Mouse (Mus musculus): ENCODE measurements at regions not wholly inside any gene's neighbourhood (a gene's known extent, or its start where the extent isn't known, plus 50 kb on each side); places are given as distances from the start of the nearest gene placed in this dataset.

- no peak overlapping the region for H3K4me2 ChIP-seq
- H3K4me1 ChIP-seq: peaks cover 4% of the 10 kb centered on the region; the same call in 1 of the 2 replicates
- no peak overlapping the region for H3K9ac ChIP-seq
- ATAC-seq (ENCODE audit: insufficient number of reproducible peaks, low FRiP score, low TSS enrichment, low read depth): no peak
- 30% methylated on average over 3 of the region's 3 CpGs for WGBS
- H3K4me3 ChIP-seq: no peak overlapping the region
- no peaks in the 10 kb centered on the region for H3K36me3 ChIP-seq
- H3K27ac ChIP-seq: no peak overlapping the region
- H3K27me3 ChIP-seq: no peaks in the 10 kb centered on the region
- no peaks in the 10 kb centered on the region for H3K9me3 ChIP-seq
Measured at GRCm38 (mm10) chr10:24357636-24358035, 134.3 kb downstream of the Moxd1 start.

- Histone ChIP-seq H3K9ac (no peak overlapping the region), H3K36me3 (no peaks in the 10 kb centered on the region), H3K4me1 (peaks cover 4% of the 10 kb centered on the region; the same call in 1 of the 2 replicates), H3K27me3 (no peaks in the 10 kb centered on the region), H3K4me2 (no peak overlapping the region), H3K9me3 (no peaks in the 10 kb centered on the region), H3K4me3 (no peak overlapping the region), H3K27ac (no peak overlapping the region)
- WGBS: 61% methylated on average over 3 of the region's 3 CpGs
- no peak for ATAC-seq (ENCODE audit: insufficient number of reproducible peaks, low FRiP score, low TSS enrichment, low read depth)
Measured at GRCm38 (mm10) chr10:24361424-24361823, 138.1 kb downstream of the Moxd1 start.

DNA sequence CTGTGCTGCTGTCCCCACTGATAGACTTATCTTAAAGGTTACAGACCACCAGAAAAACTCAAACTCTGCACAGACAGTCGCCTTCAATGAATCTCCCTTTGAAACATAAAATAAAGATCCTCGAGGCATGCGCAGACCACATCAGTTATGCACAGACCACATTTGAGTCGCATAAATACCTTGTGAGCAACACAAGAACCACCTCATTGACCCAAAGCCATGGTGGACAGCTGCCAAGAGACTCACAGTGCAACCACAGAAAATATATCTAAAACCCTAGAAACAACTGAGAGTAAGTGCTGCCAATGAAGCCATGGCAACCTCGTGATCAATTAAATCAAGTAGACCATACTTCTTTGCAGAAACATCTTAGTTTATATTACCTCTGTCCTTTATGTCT, 142.1 kb downstream of the Moxd1 start:
- WGBS: 61% methylated on average over 5 of the region's 5 CpGs
- peaks cover 4% of the 10 kb centered on the region; the same call in 1 of the 2 replicates for H3K4me1 ChIP-seq
- H3K9me3 ChIP-seq: no peaks in the 10 kb centered on the region
- no peak overlapping the region for H3K9ac ChIP-seq
- no peaks in the 10 kb centered on the region for H3K36me3 ChIP-seq
- no peaks in the 10 kb centered on the region for H3K27me3 ChIP-seq
- no peak for ATAC-seq (ENCODE audit: insufficient number of reproducible peaks, low FRiP score, low TSS enrichment, low read depth)
- H3K4me3 ChIP-seq: no peak overlapping the region
- peak overlapping the region; percentile 57 for H3K27ac ChIP-seq
- H3K4me2 ChIP-seq: no peak overlapping the region

- no peak overlapping the region for H3K4me2 ChIP-seq
- H3K9ac ChIP-seq: no peak overlapping the region
- H3K4me1 ChIP-seq: no peaks in the 10 kb centered on the region
- H3K9me3 ChIP-seq: no peaks in the 10 kb centered on the region
- no peak overlapping the region for H3K4me3 ChIP-seq
- no peak overlapping the region for H3K27ac ChIP-seq
- no peaks in the 10 kb centered on the region for H3K27me3 ChIP-seq
- H3K36me3 ChIP-seq: no peaks in the 10 kb centered on the region
- no peak for ATAC-seq (ENCODE audit: insufficient number of reproducible peaks, low FRiP score, low TSS enrichment, low read depth)
- WGBS: 61% methylated on average over 5 of the region's 5 CpGs
Measured at GRCm38 (mm10) chr10:24367010-24367409, 143.7 kb downstream of the Moxd1 start.

GRCm38 (mm10) chr10:24373957-24374356, 150.6 kb downstream of the Moxd1 start:
- no peak overlapping the region for H3K4me2 ChIP-seq

DNA sequence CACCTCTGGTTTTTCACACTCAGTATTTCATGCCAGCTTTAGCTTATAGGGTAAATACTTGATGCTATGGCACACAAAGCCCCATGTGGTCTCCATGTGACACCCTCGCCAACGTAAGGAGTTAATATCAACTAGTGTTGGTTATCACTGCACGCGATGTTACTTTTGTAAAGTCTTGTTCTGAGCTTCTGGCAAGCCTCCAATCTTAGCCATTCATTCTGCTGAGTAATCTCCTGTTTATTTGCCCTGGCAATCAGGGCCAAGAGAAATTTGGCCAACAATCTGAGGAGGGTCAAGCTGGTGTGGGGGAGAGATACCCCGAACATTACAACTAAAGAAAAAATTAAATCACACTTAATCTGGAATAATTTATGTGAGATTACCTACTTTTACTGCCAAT, 156.0 kb downstream of the Moxd1 start:
- no peak overlapping the region for H3K4me2 ChIP-seq
- no peak overlapping the region for H3K9ac ChIP-seq
- H3K36me3 ChIP-seq: no peaks in the 10 kb centered on the region
- WGBS: 62% methylated on average over 5 of the region's 5 CpGs
- H3K4me3 ChIP-seq: no peak overlapping the region
- ATAC-seq (ENCODE audit: insufficient number of reproducible peaks, low FRiP score, low TSS enrichment, low read depth): no peak
- H3K27ac ChIP-seq: no peak overlapping the region
- H3K27me3 ChIP-seq: no peaks in the 10 kb centered on the region
- H3K9me3 ChIP-seq: no peaks in the 10 kb centered on the region
- no peaks in the 10 kb centered on the region for H3K4me1 ChIP-seq

More at GRCm38 (mm10) chr10:24373957-24374356, 150.6 kb downstream of the Moxd1 start:
- WGBS: 31% methylated on average over 6 of the region's 6 CpGs
- Histone ChIP-seq H3K9ac (no peak overlapping the region), H3K27me3 (no peaks in the 10 kb centered on the region), H3K4me1 (no peaks in the 10 kb centered on the region), H3K27ac (no peak overlapping the region), H3K4me3 (no peak overlapping the region), H3K36me3 (no peaks in the 10 kb centered on the region), H3K9me3 (no peaks in the 10 kb centered on the region)
- ATAC-seq (ENCODE audit: insufficient number of reproducible peaks, low FRiP score, low TSS enrichment, low read depth): no peak

DNA sequence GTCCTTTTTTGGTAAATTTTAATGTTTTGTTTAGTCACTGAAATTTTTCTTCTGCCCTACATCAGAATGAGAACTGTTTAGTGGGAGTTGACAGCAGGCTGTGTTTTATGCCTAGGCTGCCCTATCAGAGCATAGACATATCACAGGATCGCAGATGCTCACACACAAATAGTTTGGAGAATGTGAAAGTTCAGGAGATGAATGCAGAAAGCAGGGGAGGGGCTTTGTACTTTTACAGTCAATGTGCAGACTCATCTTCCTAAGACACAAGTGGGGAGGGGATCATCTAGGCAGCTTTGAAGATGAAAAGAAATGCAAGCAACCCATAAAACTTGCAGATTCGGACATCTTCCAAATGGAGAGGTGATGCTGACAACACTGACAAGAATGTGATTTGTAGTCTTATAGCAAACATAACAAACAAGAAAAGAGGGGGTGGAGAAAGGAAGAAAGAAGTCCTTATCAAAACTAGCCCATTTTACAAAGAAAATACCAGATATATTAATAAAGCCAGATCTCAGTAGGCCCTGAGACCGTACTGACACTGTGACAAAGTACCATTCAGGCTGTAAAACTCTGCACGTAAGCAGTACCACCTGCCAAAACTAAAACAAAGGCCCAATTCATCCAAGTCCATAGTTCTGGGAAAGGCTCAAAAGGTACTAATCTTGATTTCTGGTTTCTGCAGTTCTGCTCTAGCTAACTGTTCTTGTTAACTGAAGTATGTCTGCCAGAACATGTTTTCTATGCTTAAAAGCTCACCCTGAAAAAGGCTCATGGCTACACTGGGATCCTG, 157.4 kb downstream of the Moxd1 start:
- ATAC-seq (ENCODE audit: insufficient number of reproducible peaks, low FRiP score, low TSS enrichment, low read depth): no peak
- Histone ChIP-seq H3K36me3 (no peaks in the 10 kb centered on the region), H3K9ac (no peak overlapping the region), H3K4me3 (no peak overlapping the region), H3K4me1 (no peaks in the 10 kb centered on the region), H3K9me3 (no peaks in the 10 kb centered on the region), H3K4me2 (no peak overlapping the region), H3K27me3 (no peaks in the 10 kb centered on the region), H3K27ac (no peak overlapping the region)
- WGBS: 58% methylated on average over 4 of the region's 4 CpGs

DNA sequence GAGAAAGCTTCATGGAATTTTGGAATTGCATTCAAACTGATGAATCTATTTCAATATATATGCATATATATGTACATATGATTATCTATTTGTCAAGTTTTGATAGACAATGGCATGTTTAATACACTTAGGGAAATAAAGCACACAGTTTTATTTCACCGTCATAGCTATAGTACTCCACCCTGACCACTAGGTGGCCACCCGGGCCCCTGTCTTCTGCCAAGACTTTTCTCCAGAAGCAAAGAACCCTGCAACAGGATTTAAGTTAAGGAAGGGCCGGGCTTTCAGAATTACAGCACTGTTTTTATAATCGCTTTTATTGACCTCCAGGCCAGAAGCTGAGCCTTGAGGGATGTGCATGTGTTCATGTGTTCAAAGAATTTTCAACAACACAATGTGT, 158.6 kb downstream of the Moxd1 start:
- no peak for ATAC-seq (ENCODE audit: insufficient number of reproducible peaks, low FRiP score, low TSS enrichment, low read depth)
- no peak overlapping the region for H3K4me2 ChIP-seq
- no peaks in the 10 kb centered on the region for H3K36me3 ChIP-seq
- H3K9ac ChIP-seq: no peak overlapping the region
- no peaks in the 10 kb centered on the region for H3K27me3 ChIP-seq
- no peak overlapping the region for H3K4me3 ChIP-seq
- no peaks in the 10 kb centered on the region for H3K4me1 ChIP-seq
- no peak overlapping the region for H3K27ac ChIP-seq
- no peaks in the 10 kb centered on the region for H3K9me3 ChIP-seq
- 26% methylated on average over 4 of the region's 4 CpGs for WGBS

GRCm38 (mm10) chr10:24384061-24384460, 160.7 kb downstream of the Moxd1 start:
- Histone ChIP-seq H3K9me3 (no peaks in the 10 kb centered on the region), H3K4me2 (no peak overlapping the region), H3K4me1 (no peaks in the 10 kb centered on the region), H3K27me3 (no peaks in the 10 kb centered on the region), H3K36me3 (no peaks in the 10 kb centered on the region), H3K27ac (no peak overlapping the region), H3K4me3 (no peak overlapping the region), H3K9ac (no peak overlapping the region)
- 59% methylated on average over 2 of the region's 2 CpGs for WGBS
- ATAC-seq (ENCODE audit: insufficient number of reproducible peaks, low FRiP score, low TSS enrichment, low read depth): no peak

DNA sequence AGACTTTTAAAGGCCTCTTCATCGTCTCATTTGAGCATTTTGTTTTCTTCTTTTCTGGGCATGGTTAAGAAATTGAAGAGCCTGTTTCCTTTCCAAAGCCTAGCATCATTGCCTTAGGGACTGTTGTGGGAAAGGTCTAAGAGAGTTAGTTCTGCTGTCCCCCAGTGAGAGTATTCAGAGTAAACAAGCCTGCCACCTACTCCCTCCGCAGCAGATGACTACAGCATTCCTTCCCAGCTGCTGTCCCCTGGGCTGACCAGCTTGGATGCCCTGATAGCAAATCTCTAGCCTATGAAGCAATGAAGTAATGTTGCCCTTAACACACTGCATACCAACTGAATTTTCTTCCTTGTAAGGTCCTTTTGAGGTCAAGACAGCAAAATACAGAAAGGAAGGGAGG, 164.9 kb downstream of the Moxd1 start:
- Histone ChIP-seq H3K36me3 (no peaks in the 10 kb centered on the region), H3K27me3 (no peaks in the 10 kb centered on the region), H3K9ac (no peak overlapping the region), H3K9me3 (no peaks in the 10 kb centered on the region), H3K4me3 (no peak overlapping the region), H3K4me2 (no peak overlapping the region), H3K27ac (no peak overlapping the region), H3K4me1 (no peaks in the 10 kb centered on the region)
- 59% methylated on average over 2 of the region's 2 CpGs for WGBS
- no peak for ATAC-seq (ENCODE audit: insufficient number of reproducible peaks, low FRiP score, low TSS enrichment, low read depth)

GRCm38 (mm10) chr10:24391039-24391438, 167.7 kb downstream of the Moxd1 start:
- H3K27me3 ChIP-seq: no peaks in the 10 kb centered on the region
- WGBS: 73% methylated on average over 6 of the region's 6 CpGs
- no peak overlapping the region for H3K4me2 ChIP-seq
- no peak overlapping the region for H3K4me3 ChIP-seq
- H3K9me3 ChIP-seq: no peaks in the 10 kb centered on the region
- no peaks in the 10 kb centered on the region for H3K4me1 ChIP-seq
- H3K9ac ChIP-seq: no peak overlapping the region
- no peak overlapping the region for H3K27ac ChIP-seq
- ATAC-seq (ENCODE audit: insufficient number of reproducible peaks, low FRiP score, low TSS enrichment, low read depth): no peak
- H3K36me3 ChIP-seq: no peaks in the 10 kb centered on the region

DNA sequence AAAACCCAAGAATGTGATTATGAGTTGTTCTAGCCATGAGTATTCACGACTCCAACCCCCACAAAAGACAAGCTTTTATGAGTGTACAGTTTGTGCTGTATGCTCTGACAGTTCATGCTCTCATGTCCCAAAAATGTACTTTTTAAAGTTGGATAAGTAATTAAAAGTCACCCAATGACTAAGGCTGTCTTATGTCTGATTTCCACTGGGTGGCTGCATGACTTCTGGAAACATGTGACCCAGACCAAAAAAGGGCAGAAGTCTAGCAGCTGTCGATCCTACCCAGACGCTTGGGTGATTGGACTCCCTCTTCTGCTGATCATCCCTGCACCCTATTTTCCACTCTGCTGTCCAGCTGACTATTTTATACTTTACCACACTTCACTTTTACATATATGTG, 168.7 kb downstream of the Moxd1 start:
- H3K4me3 ChIP-seq: no peak overlapping the region
- no peaks in the 10 kb centered on the region for H3K27me3 ChIP-seq
- no peaks in the 10 kb centered on the region for H3K36me3 ChIP-seq
- no peak overlapping the region for H3K4me2 ChIP-seq
- no peak for ATAC-seq (ENCODE audit: insufficient number of reproducible peaks, low FRiP score, low TSS enrichment, low read depth)
- no peak overlapping the region for H3K27ac ChIP-seq
- H3K4me1 ChIP-seq: peaks cover 3% of the 10 kb centered on the region; the same call in 1 of the 2 replicates
- WGBS: 57% methylated on average over 3 of the region's 3 CpGs
- no peak overlapping the region for H3K9ac ChIP-seq
- H3K9me3 ChIP-seq: no peaks in the 10 kb centered on the region
